Mouse (Mus musculus): Measurements from ENCODE around the gene Phf20. TPM values are rescaled to one million over a fixed set of nuclear protein-coding genes. Genes with fewer than 3 reads are reported as not detected.
A peak's percentile ranks its signal among the peaks of the same experiment; 100 is the strongest.
"Not testable (repeated sequence)": the region's sequence is repeated elsewhere in the genome, so short reads cannot be mapped to it uniquely, and the experiment has no call there.

Gene Phf20
- polyA plus RNA-seq, 1 experiment from 2014 or later = 75.5 TPM

DNA sequence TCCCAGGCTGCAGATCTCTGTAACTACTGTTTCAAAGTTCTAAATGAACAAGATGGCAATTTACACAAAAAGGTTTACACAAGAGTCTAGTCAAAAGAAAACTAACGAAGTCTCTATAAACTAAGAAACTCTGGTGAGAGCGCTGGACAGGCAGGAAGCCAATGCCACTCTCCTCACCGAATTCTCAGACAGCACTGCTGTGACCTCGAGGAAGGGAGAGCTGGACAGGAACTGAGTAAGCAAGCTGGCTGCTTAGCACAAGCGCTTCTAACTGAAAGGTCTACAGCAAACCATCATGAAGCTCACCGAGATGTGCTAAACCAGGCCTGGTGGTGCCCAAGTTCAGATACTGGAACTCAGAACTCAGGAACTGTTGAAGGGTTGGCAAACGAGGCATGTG, 7.0 kb upstream of the Phf20 start:
- WGBS = 88% methylated on average over 7 of the region's 7 CpGs
- not testable (repeated sequence) for H3K27ac ChIP-seq; H3K36me3 ChIP-seq; H3K4me1 ChIP-seq; DNase-seq (ENCODE audit: low spot score); H3K9me3 ChIP-seq (replicated peaks); H3K27me3 ChIP-seq (ENCODE audit: low read depth, poor library complexity, severe bottlenecking); H3K4me3 ChIP-seq

DNA sequence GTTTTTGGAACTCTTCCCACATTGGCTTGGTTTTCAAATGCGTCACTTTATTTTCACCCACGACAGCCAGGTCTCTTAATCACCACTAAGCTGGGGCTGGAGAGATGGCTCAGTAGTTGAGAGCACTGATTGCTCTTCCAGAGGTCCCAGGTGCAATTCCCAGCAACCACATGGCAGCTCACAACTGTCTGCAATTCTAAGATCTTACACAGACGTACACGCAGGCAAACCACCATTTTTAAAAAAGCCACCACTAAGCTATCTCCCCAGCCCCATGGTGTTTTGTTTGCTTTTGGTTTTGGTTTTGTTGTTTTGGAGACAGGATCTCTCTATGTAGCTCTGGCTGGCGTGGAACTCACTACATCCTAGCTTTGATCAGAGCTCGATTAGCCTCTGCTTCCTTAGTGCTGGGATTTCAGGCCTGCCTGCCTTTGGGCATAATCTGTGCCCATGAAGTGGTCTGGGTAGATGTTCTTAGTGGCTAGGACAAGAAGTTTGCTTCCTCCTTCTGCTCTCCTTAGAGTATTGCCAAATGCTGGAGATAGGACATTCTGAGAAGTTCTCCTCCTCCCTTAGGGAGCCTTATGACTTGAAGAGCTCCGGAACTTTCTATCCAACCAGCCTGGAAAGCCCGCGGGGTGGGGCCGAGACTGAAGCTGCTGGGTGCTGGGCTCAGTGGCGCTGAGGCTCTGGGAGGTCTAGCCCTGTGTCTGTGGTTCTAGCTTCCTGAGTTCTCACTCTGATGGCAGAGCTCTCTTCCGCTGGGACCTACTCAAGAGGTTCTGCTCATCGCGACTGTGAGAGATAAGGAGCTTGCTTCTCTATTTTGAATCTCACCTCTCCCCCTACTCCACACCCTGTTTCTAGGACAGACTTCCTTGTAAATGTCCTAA, 6.0 kb upstream of the Phf20 start:
- Histone ChIP-seq H3K4me1 (no peaks in the 10 kb centered on the region), H3K36me3 (no peaks in the 10 kb centered on the region), H3K4me3 (no peak overlapping the region), H3K9me3 (replicated peaks) (no peaks in the 10 kb centered on the region), H3K27ac (no peak overlapping the region), H3K27me3 (ENCODE audit: low read depth, poor library complexity, severe bottlenecking) (no peaks in the 10 kb centered on the region)
- whole genome bisulfite sequencing = 84% methylated on average over 14 of the region's 14 CpGs
- no peak for DNase-seq (ENCODE audit: low spot score)

DNA sequence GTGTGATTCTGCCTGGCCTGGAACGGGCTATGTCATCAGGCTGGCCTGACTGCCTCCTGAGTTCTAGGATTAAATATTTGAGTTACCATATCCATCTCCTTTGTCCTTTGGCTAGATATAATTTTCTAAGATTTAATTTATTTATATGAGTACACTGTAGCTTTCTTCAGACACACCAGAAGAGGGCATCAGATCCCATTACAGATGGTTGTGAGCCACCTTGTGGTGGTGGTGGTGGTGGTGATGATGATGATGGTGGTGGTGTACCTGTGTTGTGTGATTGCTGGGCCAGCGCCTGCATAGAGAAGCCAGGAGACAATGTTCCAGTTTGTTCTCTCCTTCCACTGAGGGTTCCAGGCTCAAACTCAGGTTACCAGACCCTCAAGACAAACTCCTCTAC, 4.7 kb upstream of the Phf20 start:
- Histone ChIP-seq H3K36me3 (no peaks in the 10 kb centered on the region), H3K27me3 (ENCODE audit: low read depth, poor library complexity, severe bottlenecking) (no peaks in the 10 kb centered on the region), H3K4me3 (no peak overlapping the region), H3K27ac (no peak overlapping the region), H3K9me3 (replicated peaks) (no peaks in the 10 kb centered on the region), H3K4me1 (peaks cover 7% of the 10 kb centered on the region)
- no peak for DNase-seq (ENCODE audit: low spot score)
- WGBS = 99% methylated on average over 2 of the region's 2 CpGs

DNA sequence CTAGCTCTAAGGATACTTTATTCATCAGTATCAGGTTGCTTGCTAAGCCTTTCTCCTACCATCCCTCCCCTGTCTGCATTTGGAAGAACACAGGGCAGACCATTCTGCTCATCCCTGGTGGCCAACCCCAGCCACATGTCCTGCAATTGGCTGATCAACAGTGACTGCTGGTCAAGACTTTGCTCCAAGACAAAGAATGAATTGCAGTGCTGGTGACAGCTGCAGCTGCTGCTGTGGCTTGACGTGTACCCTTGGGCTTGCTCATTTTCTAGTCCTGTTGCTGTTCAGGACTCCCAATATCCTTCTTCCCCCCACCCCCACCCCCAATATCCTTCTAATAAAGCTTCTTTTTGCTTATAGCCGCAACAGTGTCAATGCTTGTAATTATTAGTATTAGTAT, 4.2 kb upstream of the Phf20 start:
- WGBS = 78% methylated on average over 2 of the region's 2 CpGs
- DNase-seq (ENCODE audit: low spot score) = no peak
- H3K27me3 ChIP-seq (ENCODE audit: low read depth, poor library complexity, severe bottlenecking) = no peaks in the 10 kb centered on the region
- no peak overlapping the region for H3K4me3 ChIP-seq
- H3K9me3 ChIP-seq (replicated peaks) = no peaks in the 10 kb centered on the region
- peaks cover 10% of the 10 kb centered on the region for H3K4me1 ChIP-seq
- H3K36me3 ChIP-seq = no peaks in the 10 kb centered on the region
- H3K27ac ChIP-seq = no peak overlapping the region

DNA sequence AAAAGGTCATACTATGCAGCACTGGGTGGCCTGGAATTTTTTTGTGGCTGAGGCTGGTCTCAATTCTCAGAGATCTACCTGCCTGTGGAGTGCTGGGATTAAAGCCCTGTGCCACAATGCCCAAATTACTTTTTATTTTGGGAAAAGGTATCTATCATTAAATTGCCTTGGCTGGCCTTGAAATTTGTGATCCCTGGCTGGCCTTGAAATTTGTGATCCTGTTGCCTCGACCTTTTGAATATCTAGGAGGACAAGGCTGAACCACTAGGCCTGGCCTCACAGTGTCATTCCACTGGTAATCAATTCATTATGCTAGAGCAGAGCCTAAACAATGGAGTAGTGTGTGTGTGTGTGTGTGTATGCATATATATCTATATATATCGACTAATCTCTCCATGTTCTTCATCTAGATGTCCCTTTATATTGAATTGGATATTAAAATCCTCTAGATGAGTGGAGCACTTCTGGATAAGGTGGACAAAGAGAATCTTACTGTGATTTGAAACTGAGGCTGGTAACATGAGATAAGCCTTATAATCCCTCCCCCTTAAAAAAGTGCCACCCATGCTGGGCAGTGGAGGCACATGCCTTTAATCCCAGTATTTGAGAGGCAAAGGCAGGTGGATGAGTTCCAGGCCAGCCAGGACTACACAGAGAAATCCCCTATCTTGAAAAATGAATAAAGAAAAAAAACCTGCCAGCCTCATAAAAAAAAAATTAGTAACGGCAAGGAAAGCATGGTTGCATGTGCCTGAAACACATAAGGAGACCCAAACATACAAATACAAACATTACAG, 3.0 kb upstream of the Phf20 start:
- Histone ChIP-seq H3K4me3 (no peak overlapping the region), H3K27ac (no peak overlapping the region), H3K4me1 (peaks cover 20% of the 10 kb centered on the region), H3K36me3 (no peaks in the 10 kb centered on the region), H3K9me3 (replicated peaks) (no peaks in the 10 kb centered on the region), H3K27me3 (ENCODE audit: low read depth, poor library complexity, severe bottlenecking) (no peaks in the 10 kb centered on the region)
- 84% methylated on average over 3 of the region's 3 CpGs for WGBS
- no peak for DNase-seq (ENCODE audit: low spot score)

DNA sequence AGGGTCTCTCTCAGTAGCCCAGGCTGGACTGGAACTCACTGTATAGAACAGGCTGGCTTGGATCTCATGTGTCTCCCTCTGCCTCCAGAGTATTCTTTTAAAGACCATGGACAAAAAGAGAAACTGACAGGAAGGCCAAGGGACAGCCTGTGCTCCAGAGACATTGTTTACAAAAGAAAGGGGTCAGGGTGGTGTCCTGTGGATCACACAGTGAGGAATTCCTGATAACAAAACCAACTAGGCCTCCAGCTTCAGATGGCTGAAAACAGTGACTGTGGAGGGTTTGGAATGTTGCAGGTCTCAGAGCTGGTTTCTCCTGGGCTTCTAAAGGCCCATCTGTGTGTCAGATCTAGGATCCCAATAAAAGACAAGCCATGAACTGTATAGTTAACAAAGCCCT, 1.7 kb upstream of the Phf20 start:
- DNase-seq (ENCODE audit: low spot score) = no peak
- no peaks in the 10 kb centered on the region for H3K9me3 ChIP-seq (replicated peaks)
- H3K27ac ChIP-seq = no peak overlapping the region
- no peaks in the 10 kb centered on the region for H3K27me3 ChIP-seq (ENCODE audit: low read depth, poor library complexity, severe bottlenecking)
- H3K4me1 ChIP-seq = peaks cover 31% of the 10 kb centered on the region
- 0 out of 2 replicates have a peak, but pooled peaks cover 3% of the 10 kb centered on the region for H3K36me3 ChIP-seq
- H3K4me3 ChIP-seq = no peak overlapping the region

DNA sequence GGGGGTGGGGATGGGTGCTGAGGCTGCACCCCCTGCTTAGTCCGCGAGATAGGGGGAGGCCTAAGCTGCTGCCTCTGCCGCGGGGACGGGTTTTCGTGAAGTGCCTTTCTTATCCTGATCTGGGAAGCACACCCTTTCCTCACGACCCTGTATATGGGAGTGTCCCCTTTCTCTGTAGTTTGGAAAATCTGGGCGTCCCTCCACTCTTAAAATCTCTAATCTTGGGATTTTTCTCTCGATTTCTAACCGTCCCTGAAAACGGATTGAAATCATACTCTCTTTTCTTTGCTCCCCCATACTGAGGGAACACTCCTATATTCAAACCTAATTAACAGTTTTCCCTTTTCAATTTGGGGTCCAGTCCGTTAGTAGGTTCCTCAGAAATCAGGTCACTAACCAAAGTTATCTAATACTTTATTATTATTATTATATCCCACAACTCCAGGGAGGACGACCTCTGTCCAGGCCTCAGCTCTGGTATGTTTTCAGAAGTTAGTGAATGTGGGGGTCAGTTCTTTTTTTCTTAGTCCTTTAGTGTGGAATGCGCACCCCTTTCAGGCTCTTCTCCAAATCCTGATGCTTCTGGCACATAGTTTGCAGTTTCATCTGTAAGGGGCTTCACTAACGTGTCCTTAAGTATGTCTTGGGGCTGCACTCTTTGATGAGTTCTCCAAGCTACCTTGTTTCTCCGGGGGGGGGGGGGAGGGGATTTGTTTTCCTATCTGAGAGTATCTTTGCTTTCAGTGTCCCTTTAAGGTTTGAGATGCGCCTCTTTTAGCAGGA, 1.1 kb downstream of the Phf20 start:
- no peaks in the 10 kb centered on the region for H3K27me3 ChIP-seq (ENCODE audit: low read depth, poor library complexity, severe bottlenecking)
- peak overlapping the region; percentile 98 for H3K27ac ChIP-seq
- no peaks in the 10 kb centered on the region for H3K9me3 ChIP-seq (replicated peaks)
- no peak for DNase-seq (ENCODE audit: low spot score)
- H3K36me3 ChIP-seq = peaks cover 24% of the 10 kb centered on the region
- peaks cover 40% of the 10 kb centered on the region for H3K4me1 ChIP-seq
- WGBS = 6% methylated on average over 17 of the region's 17 CpGs
- H3K4me3 ChIP-seq = peak overlapping the region; percentile 84

DNA sequence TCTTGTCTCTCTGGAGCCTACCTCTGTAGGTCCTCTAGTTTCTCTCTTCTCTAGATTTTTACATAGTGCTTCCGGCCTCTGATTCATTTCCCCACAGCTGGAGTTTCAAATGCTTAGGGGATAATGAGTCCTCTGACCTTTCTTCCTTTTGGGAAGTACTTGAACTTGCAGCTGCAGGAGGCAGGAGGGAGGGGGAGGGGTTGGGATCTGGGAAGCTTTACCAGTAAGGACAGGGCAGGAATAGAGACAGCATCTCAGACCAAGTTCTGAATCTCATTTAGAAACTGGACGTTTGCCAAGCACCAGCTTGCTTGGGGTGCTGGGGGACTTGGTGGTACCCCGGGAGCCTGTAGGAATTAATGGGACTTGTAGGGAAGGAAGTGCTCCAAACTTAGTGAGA, 3.7 kb downstream of the Phf20 start:
- Histone ChIP-seq H3K36me3 (peaks cover 46% of the 10 kb centered on the region), H3K9me3 (replicated peaks) (no peaks in the 10 kb centered on the region), H3K4me3 (no peak overlapping the region), H3K4me1 (peaks cover 44% of the 10 kb centered on the region), H3K27me3 (ENCODE audit: low read depth, poor library complexity, severe bottlenecking) (no peaks in the 10 kb centered on the region), H3K27ac (no peak overlapping the region; the same call in 1 of the 2 replicates)
- no peak for DNase-seq (ENCODE audit: low spot score)
- WGBS = 82% methylated on average over 3 of the region's 3 CpGs

DNA sequence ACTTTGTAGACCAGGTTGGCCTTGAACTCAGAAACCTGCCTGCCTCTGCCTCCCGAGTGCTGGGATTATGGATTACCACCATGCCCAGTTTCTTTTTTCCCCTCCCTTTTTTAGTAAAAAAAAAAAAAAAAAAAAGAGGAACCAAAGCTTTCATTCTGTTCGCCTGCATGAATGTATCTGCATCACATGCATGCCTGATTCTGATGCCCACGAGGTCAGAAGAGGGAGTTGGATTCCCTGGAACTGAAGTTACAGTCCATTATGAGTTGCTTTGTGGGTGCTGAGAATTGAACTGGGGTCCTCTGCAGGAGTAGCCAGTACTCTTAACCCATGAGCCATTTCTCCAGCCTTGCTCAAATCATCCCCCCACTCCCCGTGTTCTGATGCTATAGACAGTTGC, 5.2 kb downstream of the Phf20 start:
- Histone ChIP-seq H3K4me1 (peaks cover 37% of the 10 kb centered on the region), H3K4me3 (no peak overlapping the region), H3K27ac (no peak overlapping the region), H3K9me3 (replicated peaks) (no peaks in the 10 kb centered on the region), H3K27me3 (ENCODE audit: low read depth, poor library complexity, severe bottlenecking) (no peaks in the 10 kb centered on the region), H3K36me3 (peaks cover 61% of the 10 kb centered on the region)
- 96% methylated on average over 4 of the region's 4 CpGs for WGBS
- DNase-seq (ENCODE audit: low spot score) = no peak

DNA sequence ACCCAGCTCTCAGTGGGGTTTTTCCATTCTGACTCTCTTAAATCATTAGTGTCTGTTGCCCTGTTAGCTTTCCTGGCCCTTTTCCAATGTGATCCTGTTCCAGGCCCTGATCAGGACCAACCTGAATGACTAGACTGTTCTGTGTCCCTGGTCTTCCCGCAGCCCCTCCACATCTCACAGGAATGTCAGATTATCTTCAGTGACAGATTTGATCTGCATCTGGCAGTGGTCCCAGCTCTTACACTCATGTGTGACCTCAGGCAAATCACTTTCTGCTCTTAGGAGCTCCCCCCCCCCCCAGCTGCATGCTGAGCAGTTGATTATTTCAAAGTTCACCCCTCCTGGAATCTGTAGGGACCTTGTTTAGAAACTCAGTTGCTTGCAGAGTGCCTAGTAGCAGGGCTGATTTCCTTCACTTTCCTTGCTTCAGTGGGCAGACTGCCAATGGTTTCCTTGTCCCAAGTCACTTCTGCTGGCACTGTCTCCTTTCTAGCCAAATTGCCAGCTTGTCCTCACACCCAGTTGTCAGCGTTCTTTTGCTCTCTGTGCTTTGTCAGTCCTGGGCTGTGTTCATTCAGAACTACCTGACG, 6.7 kb downstream of the Phf20 start:
- H3K9me3 ChIP-seq (replicated peaks) = no peaks in the 10 kb centered on the region
- DNase-seq (ENCODE audit: low spot score) = no peak
- peaks cover 73% of the 10 kb centered on the region for H3K36me3 ChIP-seq
- no peak overlapping the region for H3K27ac ChIP-seq
- H3K4me3 ChIP-seq = no peak overlapping the region
- H3K4me1 ChIP-seq = peaks cover 27% of the 10 kb centered on the region
- 78% methylated on average over 3 of the region's 3 CpGs for WGBS
- H3K27me3 ChIP-seq (ENCODE audit: low read depth, poor library complexity, severe bottlenecking) = no peaks in the 10 kb centered on the region

DNA sequence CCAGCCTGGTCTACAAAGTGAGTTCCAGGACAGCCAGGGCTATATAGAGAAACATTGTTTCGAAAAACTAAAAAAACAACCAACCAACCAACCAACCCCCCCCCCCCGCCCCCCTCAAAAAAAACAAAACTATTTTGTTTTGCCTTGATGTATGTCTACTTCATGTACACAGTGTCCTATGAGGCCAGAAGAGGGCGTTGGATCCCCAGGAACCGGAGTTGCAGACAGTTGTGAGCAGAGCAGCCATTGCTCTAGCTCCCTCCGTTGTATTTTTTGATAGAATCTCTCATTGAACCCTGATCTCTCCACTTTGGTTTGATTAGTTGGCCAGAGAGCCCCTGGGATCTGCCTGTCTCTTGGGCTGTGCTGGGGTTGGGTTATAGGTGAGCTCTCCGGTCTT, 7.7 kb downstream of the Phf20 start:
- H3K27ac ChIP-seq = no peak overlapping the region
- peaks cover 18% of the 10 kb centered on the region for H3K4me1 ChIP-seq
- DNase-seq (ENCODE audit: low spot score) = no peak
- 94% methylated on average over 6 of the region's 6 CpGs for WGBS
- no peaks in the 10 kb centered on the region for H3K9me3 ChIP-seq (replicated peaks)
- H3K36me3 ChIP-seq = peaks cover 83% of the 10 kb centered on the region
- H3K4me3 ChIP-seq = no peak overlapping the region
- H3K27me3 ChIP-seq (ENCODE audit: low read depth, poor library complexity, severe bottlenecking) = no peaks in the 10 kb centered on the region

DNA sequence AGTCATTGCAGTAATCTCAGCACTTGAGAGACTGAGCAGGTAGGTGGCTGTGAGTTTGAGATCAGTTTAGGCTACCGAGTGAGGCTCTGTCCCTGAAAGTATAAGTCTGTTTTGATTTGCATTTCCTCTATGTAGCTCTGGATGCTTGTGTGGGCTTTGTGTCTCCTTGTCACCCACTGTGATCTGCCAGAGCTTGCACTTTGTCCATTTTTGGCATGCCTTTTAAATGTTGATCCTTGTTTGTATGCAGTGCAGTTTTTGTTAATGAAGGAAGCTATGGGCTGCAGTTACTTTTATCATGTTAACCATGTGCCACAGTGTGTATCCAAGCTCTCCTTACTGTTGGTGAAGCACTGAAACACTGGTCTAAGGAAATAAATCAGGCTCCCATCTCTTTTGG, 21.5 kb downstream of the Phf20 start:
- Histone ChIP-seq H3K27ac (no peak overlapping the region), H3K4me1 (no peaks in the 10 kb centered on the region), H3K36me3 (peaks cover 45% of the 10 kb centered on the region), H3K27me3 (ENCODE audit: low read depth, poor library complexity, severe bottlenecking) (no peaks in the 10 kb centered on the region), H3K4me3 (no peak overlapping the region), H3K9me3 (replicated peaks) (no peaks in the 10 kb centered on the region)
- 91% methylated on average over 1 of the region's 1 CpGs for WGBS
- no peak for DNase-seq (ENCODE audit: low spot score)

Measured in limb, embryonic 10.5 days (tissue).